Mouse (Mus musculus): ENCODE data around the gene Zbed3.

GRCm38 (mm10) chr13:95366356-95366755 lies 42.9 kb downstream of the Zbed3 start:
- TF ChIP-seq CTCF (conservative IDR thresholded peaks at IDR 0.05; ENCODE audit: low read length) (no peak), POU5F1 (IDR thresholded peaks at IDR 0.05; ENCODE audit: borderline replicate concordance, low read length) (no peak)

Data from E14TG2a.4 (cell line).